Mouse (Mus musculus) stomach, postnatal 0 days (tissue): Measurements from ENCODE around the gene Pon3. TPM values are rescaled to one million over a fixed set of nuclear protein-coding genes. Genes with fewer than 3 reads are reported as not detected.

Experiments used
- ATAC-seq: fragments of 200-750 bp; cut with Nextera tagmentation; 2 replicates; pipeline ENCODE4 v1.8.0; 2017; ENCODE audit not compliant: low FRiP score, low TSS enrichment
- DNase-seq: peaks from one replicate; pipeline ENCODE4 v3.0.0-alpha.2; 2016; ENCODE audit warnings: low spot score
- H3K27ac ChIP-seq: fragments of 300-500 bp; sonication (generic); replicated peaks from 2 replicates; pipeline ENCODE4 v1.5.1; 2014; ENCODE audit warnings: mild to moderate bottlenecking, control low read depth
- H3K27me3 ChIP-seq: fragments of 300-500 bp; sonication (generic); 2 replicates; pipeline ENCODE4 v1.6.1; 2014; ENCODE audit warnings: low read length; ENCODE audit not compliant: control insufficient read depth, insufficient read depth
- H3K36me3 ChIP-seq: fragments of 300-500 bp; sonication (generic); 2 replicates; pipeline ENCODE4 v1.6.1; 2014; ENCODE audit warnings: low read length, mixed read lengths; ENCODE audit not compliant: control insufficient read depth, insufficient read depth
- H3K4me1 ChIP-seq: fragments of 300-500 bp; sonication (generic); replicated peaks from 2 replicates; pipeline ENCODE4 v1.6.1; 2014; ENCODE audit warnings: antibody characterized with exemption; ENCODE audit not compliant: control insufficient read depth, insufficient read depth
- H3K4me2 ChIP-seq: fragments of 300-500 bp; sonication (generic); replicated peaks from 2 replicates; pipeline ENCODE4 v1.6.1; 2014; ENCODE audit warnings: low read depth, mild to moderate bottlenecking, control low read depth, moderate library complexity
- H3K4me3 ChIP-seq: fragments of 300-500 bp; sonication (generic); 2 replicates; pipeline ENCODE4 v1.5.1; 2014; ENCODE audit warnings: low read depth, low read length, control low read depth
- H3K9ac ChIP-seq: fragments of 300-500 bp; sonication (generic); 2 replicates; pipeline ENCODE4 v1.6.1; 2014; ENCODE audit warnings: mild to moderate bottlenecking, low read length, control low read depth, mixed read lengths
- H3K9me3 ChIP-seq: fragments of 300-500 bp; sonication (generic); 2 replicates; pipeline ENCODE4 v1.6.1; 2016; ENCODE audit warnings: low read length; ENCODE audit not compliant: control insufficient read depth
- CTCF ChIP-seq: IDR thresholded peaks from 2 replicates; pipeline ENCODE4 v1.5.1; 2016; ENCODE audit warnings: antibody characterized with exemption, low read depth, mild to moderate bottlenecking, moderate library complexity
- EP300 ChIP-seq: optimal IDR thresholded peaks from 2 replicates; pipeline ENCODE3; 2016; ENCODE audit warnings: antibody characterized with exemption
- WGBS: fragments of 180-500 bp; shearing (Covaris S2); extraction: QIAGEN DNeasy Blood & Tissue Kit; methylation state at CpG from one replicate; pipeline ENCODE4 v1.1.7; 2014; 5-methylcytosine and 5-hydroxymethylcytosine counted together
- polyA plus RNA-seq: library from polyadenylated mRNA; unstranded; fragments of >200 nt; fragmentation: Nextera tagmentation; extraction: Ambion mirVana; gene quantifications from 2 replicates; pipeline ENCODE4 v1.2.1, GENCODE M21; 2015

Pon3 gene
- polyA plus RNA-seq, 1 experiment from 2014 or later = 30.2 TPM

- Histone ChIP-seq H3K4me1 (no peaks in the 10 kb centered on the region), H3K27ac (no peak overlapping the region), H3K4me3 (no peak overlapping the region), H3K4me2 (no peak overlapping the region), H3K27me3 (no peaks in the 10 kb centered on the region), H3K9ac (no peak overlapping the region), H3K9me3 (no peaks in the 10 kb centered on the region), H3K36me3 (peaks cover 4% of the 10 kb centered on the region; the same call in 1 of the 2 replicates)
- DNase-seq (no peak), ATAC-seq (no peak)
- 76% methylated on average over 8 of the region's 8 CpGs for WGBS
- TF ChIP-seq EP300 = no peak
- no peak for TF ChIP-seq CTCF
Observed at GRCm38 (mm10) chr6:5264793-5265192, 8.7 kb upstream of the Pon3 start.

GRCm38 (mm10) chr6:5263250-5263999, 7.3 kb upstream of the Pon3 start:
- 65% methylated on average over 8 of the region's 8 CpGs for WGBS
- Histone ChIP-seq H3K27me3 (no peaks in the 10 kb centered on the region), H3K9ac (no peak overlapping the region), H3K36me3 (peaks cover 2% of the 10 kb centered on the region; the same call in 1 of the 2 replicates), H3K27ac (no peak overlapping the region), H3K4me2 (no peak overlapping the region), H3K9me3 (no peaks in the 10 kb centered on the region), H3K4me3 (no peak overlapping the region), H3K4me1 (no peaks in the 10 kb centered on the region)
- TF ChIP-seq CTCF (no peak), EP300 (no peak)
- ATAC-seq (no peak), DNase-seq (no peak)

- TF ChIP-seq EP300 = no peak
- TF ChIP-seq CTCF = no peak
- H3K4me3 ChIP-seq = no peak overlapping the region
- H3K27me3 ChIP-seq = no peaks in the 10 kb centered on the region
- H3K9me3 ChIP-seq = no peaks in the 10 kb centered on the region
- ATAC-seq = peak; percentile 63; the same call in 1 of the 2 replicates
- DNase-seq = no peak
- 63% methylated on average over 9 of the region's 10 CpGs for WGBS
- peaks cover 2% of the 10 kb centered on the region; the same call in 1 of the 2 replicates for H3K36me3 ChIP-seq
- no peak overlapping the region for H3K4me2 ChIP-seq
- H3K27ac ChIP-seq = no peak overlapping the region
- no peaks in the 10 kb centered on the region for H3K4me1 ChIP-seq
- no peak overlapping the region for H3K9ac ChIP-seq
Observed at GRCm38 (mm10) chr6:5262322-5263249, 6.5 kb upstream of the Pon3 start.

GRCm38 (mm10) chr6:5255291-5255690, 795 bp downstream of the Pon3 start:
- H3K4me1 ChIP-seq = no peaks in the 10 kb centered on the region
- no peaks in the 10 kb centered on the region for H3K36me3 ChIP-seq
- H3K27me3 ChIP-seq = no peaks in the 10 kb centered on the region
- H3K4me3 ChIP-seq = peak overlapping the region; percentile 51
- no peak for DNase-seq
- no peak for TF ChIP-seq EP300
- TF ChIP-seq CTCF = no peak
- peak overlapping the region; percentile 39; the same call in 1 of the 2 replicates for H3K9ac ChIP-seq
- ATAC-seq = no peak
- WGBS = 32% methylated on average over 6 of the region's 6 CpGs
- H3K27ac ChIP-seq = no peak overlapping the region
- H3K4me2 ChIP-seq = peak overlapping the region; percentile 68
- no peaks in the 10 kb centered on the region for H3K9me3 ChIP-seq

- ATAC-seq = no peak
- Histone ChIP-seq H3K9me3 (no peaks in the 10 kb centered on the region), H3K4me2 (peak overlapping the region; percentile 68), H3K4me3 (no peak overlapping the region), H3K9ac (no peak overlapping the region), H3K4me1 (no peaks in the 10 kb centered on the region), H3K36me3 (no peaks in the 10 kb centered on the region), H3K27me3 (no peaks in the 10 kb centered on the region), H3K27ac (no peak overlapping the region)
- no peak for TF ChIP-seq EP300
- no peak for TF ChIP-seq CTCF
- 97% methylated on average over 2 of the region's 2 CpGs for WGBS
- DNase-seq = no peak
Observed at GRCm38 (mm10) chr6:5254869-5255268, 1.2 kb downstream of the Pon3 start.
